Mouse (Mus musculus): ENCODE results near the gene Necap1.
A peak's percentile ranks its signal among the peaks of the same experiment; 100 is the strongest.

The Necap1 gene

DNA sequence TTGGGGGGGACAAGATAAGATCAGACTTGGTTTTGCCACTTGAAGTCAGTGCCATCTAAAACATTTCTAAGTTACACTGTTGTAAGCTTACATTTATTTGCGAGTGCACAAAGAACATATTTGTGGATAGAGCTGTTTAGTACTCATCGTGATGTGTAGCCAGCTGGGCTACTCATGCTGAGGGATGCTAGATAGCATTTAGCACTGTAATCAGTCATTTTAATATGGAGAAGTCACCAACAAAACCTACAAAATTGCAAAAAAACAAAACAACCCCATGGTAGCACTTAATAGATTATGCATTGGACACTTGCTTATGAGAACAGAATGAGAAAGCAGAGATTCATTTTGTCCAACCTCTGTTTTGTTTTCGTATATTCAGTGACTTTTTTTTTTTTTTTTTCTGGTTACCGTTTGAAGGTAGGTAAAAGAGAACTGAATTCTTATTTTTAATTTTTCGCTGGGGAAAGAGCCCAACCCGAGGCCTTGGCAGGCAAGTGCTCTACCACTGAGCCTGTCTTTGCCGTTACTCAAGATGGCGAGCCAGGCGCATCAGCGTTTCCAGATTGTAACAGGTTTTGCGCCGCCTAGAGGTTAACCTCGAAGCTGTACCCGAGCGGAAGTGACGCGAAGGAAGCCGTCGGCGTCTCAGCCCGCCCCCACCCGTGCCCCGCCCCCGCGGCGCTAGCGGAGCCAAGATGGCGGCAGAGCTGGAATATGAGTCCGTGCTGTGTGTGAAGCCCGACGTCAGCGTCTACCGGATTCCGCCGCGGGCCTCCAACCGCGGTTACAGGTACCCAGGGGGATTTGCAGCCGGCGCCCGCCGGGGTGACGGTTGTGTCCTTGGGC is at the start of gene Necap1:
Gene Necap1 (plus strand): TSS at position 604 of the 849 bp plus-strand sequence.
- DNase-seq (ENCODE audit: low spot score): peak; percentile 92

DNA sequence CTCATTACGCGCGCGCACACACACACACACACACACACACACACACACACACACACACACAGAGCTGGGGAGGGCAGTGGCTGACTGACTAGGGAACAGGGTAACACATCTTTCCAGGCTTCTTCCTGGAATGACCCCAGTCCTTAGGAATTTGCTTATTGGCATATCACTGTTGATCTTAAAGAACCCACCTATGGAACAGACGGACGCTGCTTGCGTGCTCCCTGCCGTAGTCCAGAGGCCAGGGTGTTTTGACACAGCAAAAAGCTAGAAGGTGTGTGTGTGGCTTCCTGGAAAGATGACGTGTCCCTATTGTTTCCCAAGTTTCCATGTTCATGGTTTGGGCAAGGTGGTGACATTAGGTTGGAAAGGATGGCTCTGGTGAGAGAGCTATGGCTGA is 49.1 kb upstream of the Necap1 start:
- DNase-seq (ENCODE audit: low spot score): no peak

DNA sequence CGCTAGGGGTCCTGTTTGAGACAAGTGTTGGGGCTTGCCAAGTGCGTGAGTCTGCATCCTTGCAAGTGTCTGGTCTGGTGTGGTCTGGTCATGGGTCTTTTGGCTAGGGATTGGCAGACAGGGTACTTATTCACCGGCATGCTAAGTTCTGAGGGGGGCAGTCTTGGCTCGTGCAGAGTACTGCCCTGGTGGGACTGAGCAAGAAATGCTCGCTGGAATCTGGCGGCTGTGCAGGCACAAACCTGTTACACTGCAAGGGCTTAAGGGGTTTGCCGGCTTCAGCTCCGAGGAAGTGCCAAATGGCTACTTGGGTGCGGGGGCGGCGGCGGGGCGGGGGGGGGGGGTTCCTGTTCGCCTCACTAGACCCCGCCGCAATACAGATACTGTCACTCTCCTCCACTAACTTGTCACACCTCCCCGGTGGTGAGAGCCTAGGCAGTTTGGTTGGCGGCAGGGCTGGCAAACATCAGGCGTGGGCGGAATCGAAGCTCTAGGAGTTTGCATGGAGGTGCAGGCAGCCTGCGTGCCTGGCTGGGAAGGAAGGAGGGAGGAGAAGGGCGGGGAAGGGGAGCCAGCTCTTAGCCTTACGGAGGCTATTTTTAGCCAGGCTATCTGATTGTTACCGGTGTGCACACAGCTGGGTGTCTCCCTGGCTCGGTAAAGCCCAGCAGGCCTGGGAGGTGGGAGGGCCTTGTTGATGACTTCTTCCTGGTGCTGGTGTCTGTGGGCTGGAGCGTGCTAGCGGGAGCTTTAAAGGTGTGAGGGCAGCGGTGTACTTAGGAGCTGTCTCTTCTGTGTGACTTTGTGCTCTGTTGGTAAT is 48.1 kb upstream of the Necap1 start:
- DNase-seq (ENCODE audit: low spot score): peak; percentile 51

DNA sequence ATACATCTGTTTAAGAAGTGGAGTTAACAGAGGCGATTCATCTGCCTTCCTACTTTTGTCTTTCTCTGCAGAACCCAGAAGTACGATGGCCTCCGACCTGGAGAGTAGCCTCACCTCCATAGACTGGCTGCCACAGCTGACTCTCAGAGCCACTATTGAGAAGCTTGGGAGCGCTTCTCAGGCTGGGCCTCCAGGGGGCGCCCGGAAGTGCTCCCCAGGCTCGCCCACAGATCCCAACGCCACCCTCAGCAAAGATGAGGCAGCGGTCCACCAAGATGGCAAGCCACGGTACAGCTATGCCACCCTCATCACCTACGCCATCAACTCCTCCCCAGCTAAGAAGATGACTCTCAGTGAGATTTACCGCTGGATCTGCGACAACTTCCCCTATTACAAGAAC is 46.2 kb upstream of the Necap1 start:
- DNase-seq (ENCODE audit: low spot score): peak; percentile 35

DNA sequence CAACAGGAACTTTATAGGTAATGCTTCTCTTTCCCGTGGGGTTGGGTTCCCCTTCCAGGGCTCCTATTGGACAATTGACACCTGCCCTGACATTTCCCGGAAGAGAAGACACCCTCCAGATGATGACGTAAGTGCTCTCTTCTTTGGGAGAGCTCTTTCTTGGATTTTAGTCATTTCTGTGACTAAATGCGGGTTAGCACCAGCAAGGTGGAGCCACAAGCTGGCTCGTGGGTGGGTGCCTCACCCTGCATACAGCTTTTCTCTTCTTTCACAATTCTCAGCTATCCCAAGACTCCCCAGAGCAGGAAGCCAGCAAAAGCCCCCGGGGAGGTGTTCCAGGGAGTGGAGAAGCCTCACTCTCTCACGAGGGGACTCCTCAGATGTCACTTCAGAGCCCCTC is 41.4 kb upstream of the Necap1 start:
- no peak for DNase-seq (ENCODE audit: low spot score)

DNA sequence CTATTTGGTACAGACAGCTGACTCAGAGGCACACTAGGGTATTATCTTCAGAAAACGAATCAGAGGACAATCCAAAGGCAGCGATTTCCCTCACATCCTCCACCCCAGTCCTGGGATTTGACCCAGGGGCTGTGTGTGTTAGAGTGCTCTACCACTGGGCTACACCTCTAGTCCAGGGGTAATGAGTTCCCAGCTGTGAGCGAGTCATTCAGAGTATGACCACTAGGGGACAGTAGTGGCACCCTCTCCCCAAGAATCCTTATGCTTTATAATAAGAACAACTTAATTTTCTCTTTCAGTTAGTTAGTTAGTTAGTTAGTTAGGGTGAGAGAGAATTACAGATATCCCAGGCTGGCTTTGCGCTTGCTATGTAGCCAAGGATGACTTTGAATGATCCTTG is 39.9 kb upstream of the Necap1 start:
- DNase-seq (ENCODE audit: low spot score): peak; percentile 27

DNA sequence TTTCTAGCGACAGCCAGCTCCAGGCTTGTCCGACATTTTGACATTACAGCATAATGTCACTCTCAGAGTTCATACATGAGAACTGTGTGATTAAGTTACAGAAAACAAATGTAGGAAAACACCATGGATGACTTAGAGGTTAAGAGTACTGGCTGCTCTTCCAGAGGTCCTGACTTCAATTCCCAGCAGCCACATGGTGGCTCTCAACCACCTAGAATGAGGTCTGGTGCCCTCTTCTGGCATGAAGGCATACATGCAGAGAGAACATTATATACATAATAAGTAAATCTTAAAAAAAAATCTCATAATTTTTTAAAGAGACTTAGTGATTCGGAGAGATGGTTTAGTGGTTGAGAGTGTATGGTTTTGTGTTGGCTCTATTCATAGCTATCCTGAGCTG is 37.3 kb upstream of the Necap1 start:
- no peak for DNase-seq (ENCODE audit: low spot score)

DNA sequence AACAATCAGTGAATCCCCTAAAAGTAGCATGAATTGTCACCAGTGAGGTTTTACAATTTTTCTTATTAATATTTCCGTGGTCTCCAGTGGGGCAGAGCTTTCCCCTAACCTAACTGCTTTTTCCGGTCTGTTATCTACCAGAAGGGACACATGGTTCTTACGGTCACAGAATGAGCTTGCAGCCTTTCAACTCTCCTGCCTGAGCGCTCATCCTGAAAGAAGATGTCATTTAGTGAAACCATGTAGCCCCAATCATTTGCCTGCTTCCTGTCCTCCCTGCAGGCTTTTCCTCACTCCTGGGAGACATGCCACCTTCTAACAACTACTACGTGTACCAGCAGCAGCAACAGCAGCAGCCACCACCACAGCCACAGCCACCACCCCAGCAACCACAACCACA is 36.7 kb upstream of the Necap1 start:
- no peak for DNase-seq (ENCODE audit: low spot score)

DNA sequence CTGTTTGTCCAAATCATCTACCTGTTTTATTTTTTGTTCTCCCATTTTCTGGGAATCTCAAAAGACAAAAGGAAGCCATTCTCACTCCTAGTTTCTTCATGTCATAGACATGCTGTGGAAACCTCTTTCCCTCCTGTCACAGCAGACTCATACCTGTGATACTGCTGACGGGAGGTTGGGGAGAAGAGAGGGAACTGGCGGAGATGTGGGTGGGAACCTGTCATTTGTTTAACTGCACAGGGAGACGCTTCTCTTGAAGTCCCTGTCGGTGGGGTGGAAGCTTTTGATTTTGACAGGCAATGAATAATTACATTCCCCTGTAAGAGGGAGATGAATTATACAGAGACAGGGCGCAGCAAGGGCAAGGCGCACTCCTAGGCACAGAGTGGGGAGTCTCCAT is 30.5 kb upstream of the Necap1 start:
- no peak for DNase-seq (ENCODE audit: low spot score)

DNA sequence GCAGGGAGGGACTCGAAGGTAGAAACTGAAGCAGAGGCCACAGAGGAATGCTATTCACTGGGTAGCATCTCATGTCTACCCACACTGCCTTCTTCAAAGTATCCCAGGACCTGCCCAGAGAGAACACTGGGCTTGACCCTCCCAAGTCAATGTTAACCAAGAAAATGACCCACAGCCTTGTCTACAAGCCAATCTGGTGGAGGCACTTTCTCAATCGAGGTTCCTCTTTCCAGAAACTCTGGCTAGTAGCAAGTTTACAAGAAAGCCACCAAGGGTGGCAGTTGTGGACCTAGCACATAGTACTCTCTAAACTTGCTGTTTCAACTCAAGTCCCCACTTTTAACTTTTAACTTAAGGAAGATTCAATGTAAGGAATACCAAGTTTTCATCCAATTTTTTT is 21.6 kb upstream of the Necap1 start:
- DNase-seq (ENCODE audit: low spot score): no peak

DNA sequence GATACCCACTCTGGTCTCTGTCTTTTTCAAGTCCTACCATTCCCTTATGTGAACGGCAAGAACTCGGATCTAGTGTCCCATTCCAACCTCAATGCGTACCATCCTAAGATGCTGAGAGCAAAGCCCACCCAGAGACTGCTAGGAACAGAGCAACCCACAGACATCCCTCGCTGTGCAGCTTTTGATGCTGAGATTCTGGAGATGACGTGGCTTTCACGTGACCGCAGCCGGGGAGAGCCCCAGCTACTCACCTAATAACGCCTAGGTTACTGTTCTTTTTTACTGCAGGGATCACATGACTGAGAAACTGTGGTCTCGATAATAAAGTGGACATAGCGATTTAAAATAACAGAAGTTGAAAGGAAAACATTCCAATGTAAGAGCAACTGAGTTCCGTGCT is 19.7 kb upstream of the Necap1 start:
- DNase-seq (ENCODE audit: low spot score): no peak

DNA sequence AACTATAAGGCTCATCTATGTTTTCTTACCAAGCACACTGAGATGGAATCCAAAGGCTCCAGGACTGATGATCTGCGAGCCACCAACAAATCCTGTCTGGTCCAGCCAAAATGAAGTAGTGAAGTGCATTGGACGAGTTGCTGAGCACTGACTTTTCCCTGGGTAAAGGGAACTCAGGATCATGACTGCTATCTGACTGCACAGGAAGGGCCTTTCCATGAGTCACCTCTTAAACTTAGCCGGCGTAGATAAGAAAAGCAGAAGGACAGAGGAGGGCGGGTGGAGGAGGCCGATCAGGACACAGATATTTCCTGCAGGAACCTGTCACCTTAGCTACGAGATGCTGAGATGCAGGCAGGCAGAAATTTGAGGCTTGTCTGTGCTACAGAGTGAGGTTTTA is 18.3 kb upstream of the Necap1 start, which contains the start of gene C3ar1:
Gene C3ar1 (minus strand): TSS at position 207 of the 400 bp plus-strand sequence.
- DNase-seq (ENCODE audit: low spot score): no peak

DNA sequence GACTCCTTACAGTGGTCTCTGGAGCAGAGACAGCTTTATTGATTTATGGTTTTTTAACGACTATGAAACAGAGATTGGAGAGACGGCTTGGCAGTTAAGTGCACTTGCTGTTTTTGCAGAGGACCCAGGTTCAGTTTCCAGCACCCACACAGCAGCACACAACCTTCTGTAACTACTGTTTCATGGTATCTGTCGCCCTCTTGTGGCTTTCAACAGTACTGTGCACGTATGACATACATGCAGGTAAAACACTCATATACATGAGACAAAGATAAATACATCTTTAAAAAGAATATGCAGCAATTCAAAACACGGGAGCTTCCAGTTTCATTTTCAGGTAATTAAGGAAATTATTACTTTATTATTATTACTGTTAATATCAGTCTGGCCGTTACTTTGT is 11.8 kb upstream of the Necap1 start:
- no peak for DNase-seq (ENCODE audit: low spot score)

DNA sequence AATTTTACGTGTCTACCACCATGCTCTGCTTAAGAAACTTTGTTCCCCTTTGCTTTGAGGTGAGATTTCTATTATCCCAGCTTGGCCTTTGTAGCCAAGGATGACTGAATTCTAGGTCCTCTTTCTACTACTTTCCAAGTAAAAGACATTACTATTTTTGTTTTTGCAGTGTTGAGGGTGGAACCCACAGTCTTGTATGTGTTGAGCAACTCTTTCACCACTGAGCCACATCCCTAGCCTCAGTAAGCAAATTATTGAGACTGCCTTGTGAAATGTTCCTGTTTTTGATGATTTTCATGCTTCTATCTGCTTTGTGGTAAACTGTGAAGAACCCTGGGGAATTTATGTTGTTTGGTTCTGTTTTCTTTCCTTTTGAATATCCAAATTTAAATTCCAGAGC is 11.4 kb upstream of the Necap1 start:
- no peak for DNase-seq (ENCODE audit: low spot score)

DNA sequence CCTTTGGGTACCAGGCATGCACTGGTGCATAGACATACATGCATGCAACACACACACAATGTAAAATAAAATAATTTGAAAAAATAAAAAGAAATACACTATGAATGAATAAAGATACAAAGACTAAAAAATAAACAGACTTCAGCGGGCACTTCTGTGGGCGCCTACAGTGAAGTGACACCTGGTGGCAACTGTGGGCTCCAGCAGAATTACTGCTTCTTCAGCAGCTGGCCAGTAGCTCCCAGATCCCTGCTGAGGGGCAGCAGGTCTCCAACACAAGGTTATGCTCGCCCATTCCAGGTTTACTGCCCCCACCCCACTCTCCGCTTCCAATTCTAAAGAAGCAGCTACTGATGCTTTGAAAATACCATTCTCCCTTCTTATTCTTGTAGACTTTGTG is 6.4 kb upstream of the Necap1 start:
- DNase-seq (ENCODE audit: low spot score): no peak

DNA sequence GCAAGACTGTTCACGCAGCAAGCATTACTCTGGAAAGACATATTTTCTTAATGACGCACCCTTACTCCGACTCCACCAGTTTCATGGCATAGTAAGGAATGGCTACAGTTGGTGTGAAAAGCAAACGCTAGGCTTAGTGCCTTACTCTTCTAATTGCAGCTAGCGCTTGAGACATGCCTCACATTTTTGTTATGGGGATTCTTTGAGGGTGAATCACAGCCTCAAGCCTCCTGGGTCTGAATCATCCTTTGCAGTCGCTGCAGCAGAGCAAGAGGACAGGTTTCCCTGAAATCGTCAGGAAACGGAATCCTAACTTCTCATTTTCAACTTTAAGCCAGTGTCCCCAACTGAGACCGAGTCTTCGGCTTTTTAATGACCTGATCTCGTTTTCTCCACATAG is 4.4 kb upstream of the Necap1 start:
- DNase-seq (ENCODE audit: low spot score): no peak

DNA sequence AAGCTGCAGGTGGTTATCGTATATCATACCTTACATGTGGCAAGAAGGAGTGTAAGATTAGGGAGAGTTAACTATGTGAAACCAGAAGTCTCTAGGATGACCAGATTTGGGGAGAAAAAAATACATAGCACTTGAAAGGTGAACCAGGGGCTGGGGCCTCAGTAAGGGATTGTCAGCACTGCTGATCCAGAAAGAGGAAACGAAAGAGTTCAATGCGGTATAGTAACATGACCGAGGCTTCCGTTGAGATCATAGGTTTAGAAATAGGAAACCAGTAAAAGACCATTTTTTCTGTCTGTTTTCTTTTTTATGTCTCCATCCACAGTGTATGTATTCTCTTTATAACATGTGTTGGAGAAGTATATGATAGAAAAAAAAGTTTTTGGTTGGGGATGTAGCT is 1.5 kb upstream of the Necap1 start:
- DNase-seq (ENCODE audit: low spot score): peak; percentile 7

DNA sequence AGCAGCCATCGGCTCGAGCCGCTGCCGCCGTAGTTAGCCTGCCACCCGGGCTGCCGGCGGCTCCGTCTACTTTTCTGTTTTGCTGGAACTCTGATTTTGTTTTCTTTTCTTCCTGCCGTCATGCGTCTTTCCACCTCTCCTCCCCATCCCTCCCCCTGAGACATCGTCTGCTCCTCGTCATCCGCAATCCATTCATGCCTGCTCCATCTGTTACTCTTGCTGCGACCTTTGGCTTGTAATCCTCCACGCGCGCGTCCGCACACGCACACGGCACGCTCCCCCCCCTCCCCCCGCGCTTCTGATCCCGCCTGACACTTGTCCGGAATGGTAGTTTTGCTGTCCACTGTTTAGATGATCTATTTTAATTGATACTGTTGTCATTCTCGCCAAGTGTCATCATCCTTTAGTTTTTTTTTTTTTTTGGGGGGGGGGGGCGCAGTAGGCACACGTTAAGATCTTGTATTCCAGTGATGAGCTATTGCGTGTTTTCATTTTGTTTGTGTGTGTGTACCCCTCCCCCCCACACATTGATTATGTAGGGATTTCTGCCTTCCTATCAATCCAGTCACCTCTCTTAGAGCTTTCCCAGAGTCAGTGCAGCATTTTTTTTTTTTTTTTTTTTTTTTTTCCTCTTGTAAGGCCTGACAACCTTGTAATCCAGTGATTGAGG is 581 bp downstream of the Necap1 start:
- DNase-seq (ENCODE audit: low spot score): no peak

DNA sequence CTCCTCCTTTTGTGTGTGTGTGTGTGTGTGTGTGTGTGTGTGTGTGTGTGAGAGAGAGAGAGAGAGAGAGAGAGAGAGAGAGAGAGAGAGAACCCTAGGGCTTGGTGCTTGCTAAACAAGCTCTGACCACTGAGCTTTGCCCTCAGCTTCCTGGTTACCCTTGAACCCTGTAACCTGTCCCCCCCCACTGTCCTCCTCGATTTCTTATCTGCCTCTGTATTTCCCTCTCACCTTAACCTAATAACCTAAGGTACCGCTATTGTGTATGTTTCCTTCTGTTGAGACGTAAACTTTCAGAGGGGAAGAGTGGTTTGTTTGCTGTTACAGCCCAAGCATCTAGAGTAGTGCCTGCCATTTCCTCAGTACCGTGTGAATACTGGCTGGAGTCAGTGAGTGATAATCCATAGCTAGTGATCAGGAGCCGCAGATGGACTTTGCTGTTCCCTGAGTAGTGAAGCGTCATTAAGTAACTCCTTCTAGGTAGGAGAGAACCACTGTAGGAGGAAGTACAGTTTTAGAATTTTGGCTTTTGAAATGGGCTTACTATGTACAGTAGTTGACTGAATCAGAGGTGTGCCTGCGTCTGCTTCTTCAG is 5.0 kb downstream of the Necap1 start:
- no peak for DNase-seq (ENCODE audit: low spot score)

DNA sequence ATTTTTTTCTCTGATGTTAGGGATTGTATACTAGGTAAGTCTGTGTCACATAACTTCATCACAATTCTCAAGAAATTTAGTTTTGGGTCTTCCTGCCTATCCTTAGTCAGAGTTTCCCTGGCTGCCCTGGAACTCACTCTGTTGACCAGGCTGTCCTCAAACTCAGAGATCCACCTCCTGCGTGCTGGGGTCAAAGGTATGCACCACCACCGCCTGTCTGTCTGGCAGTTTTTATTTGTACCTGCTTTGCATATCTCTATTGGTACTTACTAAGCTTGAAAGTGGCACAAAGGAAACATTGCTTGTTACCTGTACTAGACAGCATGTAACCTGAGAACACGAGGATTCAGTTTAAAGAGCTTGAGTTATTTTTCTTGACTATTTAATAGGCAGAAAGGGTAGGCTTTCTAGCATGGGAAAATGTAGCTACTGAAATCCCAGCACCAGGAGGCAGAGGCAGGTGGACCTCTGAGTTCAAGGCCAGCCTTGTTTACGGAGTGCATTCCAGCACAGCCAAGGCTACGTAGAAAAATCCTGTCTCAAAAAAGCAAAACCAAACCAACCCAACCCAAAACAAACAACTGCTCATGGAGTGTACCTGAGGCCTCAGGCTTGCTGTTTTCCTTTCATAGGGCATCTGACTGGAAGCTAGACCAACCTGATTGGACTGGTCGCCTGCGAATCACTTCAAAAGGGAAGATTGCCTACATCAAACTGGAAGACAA is 5.7 kb downstream of the Necap1 start:
- DNase-seq (ENCODE audit: low spot score): no peak

DNA sequence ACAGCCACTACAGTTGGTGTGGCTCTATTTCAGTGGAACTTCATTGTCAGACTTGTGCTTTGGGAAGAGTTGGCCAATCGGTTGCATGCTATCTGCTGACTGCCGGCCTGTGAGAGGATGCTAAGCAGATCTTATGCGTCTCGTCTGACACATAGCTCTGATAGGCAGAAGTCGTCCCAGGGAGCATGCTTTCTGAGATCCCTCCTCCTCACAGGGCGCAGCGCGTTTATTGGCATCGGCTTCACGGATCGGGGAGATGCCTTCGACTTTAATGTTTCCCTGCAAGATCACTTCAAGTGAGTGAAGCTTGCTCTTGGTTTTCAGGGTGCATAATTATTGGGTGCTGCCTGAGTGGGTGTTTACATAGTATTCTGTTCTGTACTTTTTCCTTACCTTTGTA is 7.0 kb downstream of the Necap1 start:
- no peak for DNase-seq (ENCODE audit: low spot score)

DNA sequence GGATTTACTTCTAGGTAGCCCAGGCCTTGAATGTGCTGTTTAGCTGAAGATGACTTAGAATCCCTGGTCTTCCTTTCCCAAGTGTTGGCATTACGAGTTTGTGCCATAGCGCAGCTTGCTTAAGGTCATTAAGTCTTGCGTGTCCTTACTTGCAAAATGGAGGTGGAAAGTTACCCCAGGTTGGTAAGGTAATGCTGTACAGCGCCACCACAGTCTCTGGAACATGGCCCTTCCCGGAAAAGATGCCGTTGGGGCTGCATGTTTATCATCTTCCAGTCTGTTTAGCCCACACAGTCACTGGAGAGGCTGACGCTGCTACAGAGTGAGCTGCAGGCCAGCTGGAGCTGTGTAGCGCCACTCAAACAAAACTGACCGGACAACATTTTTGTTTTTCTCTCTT is 9.3 kb downstream of the Necap1 start:
- no peak for DNase-seq (ENCODE audit: low spot score)

Measured in spleen, adult 12 weeks (tissue).